Mouse (Mus musculus) kidney, postnatal 25 days (tissue): ENCODE results near the gene Cables2.

ENCODE experiments used
- DNase-seq, 2 experiments: peaks; one replicate each; pipeline ENCODE4 v3.0.0; 2021; ENCODE audit warnings: mixed read lengths in 2 of 2

Gene Cables2

GRCm38 (mm10) chr2:180254436-180255209 is 18.7 kb downstream of the Cables2 start:
- peak in 1 of 2 experiments; percentile 53 for DNase-seq

GRCm38 (mm10) chr2:180251838-180252237 is 21.5 kb downstream of the Cables2 start:
- no peak for DNase-seq

GRCm38 (mm10) chr2:180250930-180251611 is 22.2 kb downstream of the Cables2 start:
- peak; percentile 83 to 84 for DNase-seq

DNA sequence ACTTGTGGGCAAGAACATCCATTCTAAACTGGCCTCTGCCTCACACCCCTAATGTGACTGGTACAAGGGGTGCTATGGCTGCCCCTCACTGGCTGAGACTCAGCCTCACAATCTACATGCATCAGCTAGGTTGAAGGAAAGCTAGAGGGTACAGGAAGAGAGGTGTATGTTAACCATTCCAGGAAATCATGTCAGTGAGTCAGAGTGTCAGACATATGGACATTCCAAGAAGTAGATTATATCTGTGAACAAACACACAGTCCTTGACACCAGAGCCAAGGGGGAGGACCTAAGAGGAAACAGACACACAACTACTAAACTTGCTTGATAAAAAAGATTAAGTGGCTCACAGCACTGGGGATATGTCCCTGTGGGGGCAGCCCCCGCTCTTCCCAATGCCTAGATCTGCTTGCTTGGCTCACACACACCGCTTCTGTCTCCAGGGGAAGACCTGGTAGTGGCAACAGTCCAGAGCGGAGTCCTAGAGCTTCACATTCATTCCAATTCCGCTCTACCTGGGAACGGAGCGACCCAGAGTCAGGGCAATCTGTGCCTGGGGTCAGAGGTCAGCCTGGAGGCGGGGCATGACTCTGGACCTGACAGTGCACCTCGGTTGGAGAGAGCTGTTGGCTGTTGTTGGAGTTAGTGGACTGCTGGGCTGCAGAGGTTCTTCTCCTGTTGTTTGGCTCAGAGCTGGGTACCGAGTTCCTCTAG is 24.2 kb downstream of the Cables2 start:
- DNase-seq, result peak; percentile 45 to 73

DNA sequence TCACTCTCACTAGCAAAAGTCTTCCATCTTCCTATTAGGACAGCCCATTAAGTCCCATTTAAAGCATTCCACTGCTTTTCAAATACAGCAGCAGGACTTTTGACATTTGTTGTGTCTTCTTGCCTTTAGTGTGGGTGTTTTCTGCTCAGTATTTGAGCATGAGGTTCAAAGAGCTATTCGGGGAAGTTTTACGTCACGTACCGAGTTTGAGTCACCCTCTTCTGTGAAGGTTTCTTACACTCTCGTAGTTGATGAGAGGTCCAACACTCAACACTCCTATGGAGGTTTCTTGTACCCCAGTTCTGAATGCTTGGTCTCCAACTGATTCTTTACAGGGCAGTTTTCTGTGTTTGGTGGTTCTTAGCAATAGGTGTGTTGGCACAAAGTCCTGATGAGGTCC is 25.4 kb downstream of the Cables2 start:
- DNase-seq, result no peak

DNA sequence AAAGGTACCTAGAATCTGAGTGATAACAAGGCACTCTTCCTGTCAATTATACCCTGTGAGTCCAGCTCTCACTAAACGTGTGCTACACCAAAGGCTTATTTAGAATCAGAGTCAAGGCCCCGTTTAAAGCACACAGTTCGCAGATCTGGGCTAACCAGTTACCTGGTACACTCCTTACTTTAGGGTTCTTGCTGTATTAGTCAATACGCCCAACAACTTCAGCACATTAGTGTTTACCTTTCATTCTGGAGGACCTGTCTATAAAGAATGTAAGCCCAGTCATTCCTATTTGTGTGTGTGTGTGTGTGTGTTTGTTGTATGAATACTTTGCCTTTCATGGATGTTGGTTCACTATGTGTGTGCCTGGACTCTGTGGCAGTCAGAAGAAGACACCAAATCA is 30.2 kb downstream of the Cables2 start:
- DNase-seq, result no peak

DNA sequence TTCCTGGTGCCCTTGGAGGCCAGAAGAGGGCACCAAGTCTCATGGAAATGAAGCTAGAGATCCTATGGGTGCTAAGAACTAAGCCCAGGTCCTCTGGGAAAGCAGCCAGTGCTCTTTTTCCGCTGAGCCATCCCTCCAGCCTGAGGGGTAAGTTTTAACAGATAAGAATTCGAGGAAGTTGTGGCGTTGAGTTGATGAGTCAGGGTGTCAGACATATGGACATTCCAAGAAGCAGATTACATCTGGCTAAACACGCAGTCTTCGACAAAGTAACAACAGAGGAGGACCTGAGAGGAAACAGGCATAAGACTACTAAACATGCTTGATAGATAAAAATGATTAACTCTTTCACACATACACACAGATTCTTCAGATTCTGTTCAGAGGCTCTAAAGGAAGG is 34.7 kb downstream of the Cables2 start:
- no peak for DNase-seq

GRCm38 (mm10) chr2:180237601-180238345 is 35.5 kb downstream of the Cables2 start:
- DNase-seq, result peak in 1 of 2 experiments; percentile 55

DNA sequence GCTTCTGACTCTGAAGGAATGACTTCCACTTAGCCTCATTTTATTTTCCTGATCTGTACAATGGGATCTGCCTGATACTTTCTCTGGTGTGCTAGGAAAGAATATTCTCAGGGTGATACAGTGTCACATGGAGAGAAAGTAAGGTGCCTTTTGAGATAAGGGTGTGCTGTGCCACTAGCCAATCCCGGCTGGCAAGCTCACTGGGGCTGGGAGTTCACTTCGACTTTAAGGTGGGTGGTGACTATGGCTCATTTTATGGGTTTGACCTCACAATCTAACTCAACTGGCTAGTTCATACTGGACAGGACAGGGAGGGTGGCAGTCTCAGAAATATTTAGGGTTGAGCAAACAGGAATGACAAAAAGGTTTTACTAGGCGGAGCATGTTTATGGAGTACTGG is 36.4 kb downstream of the Cables2 start:
- peak in 1 of 2 experiments; percentile 65 for DNase-seq

- DNase-seq, result peak in 1 of 2 experiments; percentile 41
Observed at GRCm38 (mm10) chr2:180236500-180236899, 36.8 kb downstream of the Cables2 start.

DNA sequence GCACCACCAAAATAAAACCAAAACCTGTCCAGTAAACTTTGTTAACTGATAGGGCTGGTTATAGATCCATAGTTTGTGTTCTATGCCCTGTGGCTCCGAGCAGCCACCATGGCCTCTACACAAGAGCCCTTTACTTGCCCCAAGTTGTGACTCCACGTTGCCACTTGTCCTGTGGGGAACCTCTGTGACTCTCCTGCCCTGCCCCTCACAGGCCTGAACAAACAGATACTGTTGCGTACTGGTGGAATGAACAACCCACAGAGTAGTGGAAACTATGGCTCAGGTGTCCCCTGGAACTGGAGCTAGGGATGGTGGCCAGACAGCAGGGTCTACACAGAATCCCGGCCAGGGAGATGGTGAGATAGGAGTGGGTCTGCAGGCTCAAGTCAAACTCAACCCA is 37.5 kb downstream of the Cables2 start:
- no peak for DNase-seq

DNA sequence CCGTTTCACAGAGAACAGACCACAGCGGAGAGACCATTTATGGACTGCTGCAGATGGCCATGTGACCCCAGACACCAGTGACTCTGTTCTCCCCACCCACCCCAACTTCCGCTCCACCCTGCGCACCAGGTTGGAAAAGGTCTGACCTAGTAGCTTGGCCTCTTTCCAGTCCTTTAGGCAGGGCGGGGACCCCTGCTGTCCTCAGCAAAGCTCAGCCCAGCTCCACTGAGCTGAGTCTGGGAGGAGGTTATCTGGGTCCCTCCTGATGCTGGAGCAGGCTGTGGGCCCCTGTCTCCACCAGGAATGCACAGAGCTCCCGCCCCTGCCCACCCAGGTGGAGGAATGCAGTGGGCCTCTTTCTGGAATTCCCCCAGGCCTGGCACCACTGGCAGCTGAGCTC is 38.3 kb downstream of the Cables2 start:
- DNase-seq, result peak in 1 of 2 experiments; percentile 62

DNA sequence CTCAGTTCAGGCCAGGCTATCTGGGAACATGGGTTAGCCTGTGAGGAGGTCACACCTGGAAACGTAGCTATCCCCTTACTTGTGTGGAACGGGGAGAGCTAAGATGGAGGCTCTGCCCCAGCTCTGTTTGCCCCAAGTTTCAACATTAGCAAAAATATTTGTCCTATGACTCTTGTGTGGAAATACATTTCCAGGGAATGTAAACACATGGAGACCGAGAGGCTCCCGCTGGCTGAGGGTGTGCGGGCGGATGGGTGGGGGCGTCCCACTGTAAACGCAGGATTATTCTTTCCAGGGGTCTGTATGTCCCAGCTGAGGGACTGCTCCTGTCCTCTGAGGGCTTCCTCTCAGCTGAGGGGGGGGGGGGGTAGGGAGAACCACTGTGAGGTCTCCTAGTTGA is 38.9 kb downstream of the Cables2 start:
- no peak for DNase-seq

GRCm38 (mm10) chr2:180233101-180233904 is 40.0 kb downstream of the Cables2 start:
- DNase-seq, result no peak

- DNase-seq, result peak in 1 of 2 experiments; percentile 37
Observed at GRCm38 (mm10) chr2:180230482-180230881, 42.8 kb downstream of the Cables2 start.

DNA sequence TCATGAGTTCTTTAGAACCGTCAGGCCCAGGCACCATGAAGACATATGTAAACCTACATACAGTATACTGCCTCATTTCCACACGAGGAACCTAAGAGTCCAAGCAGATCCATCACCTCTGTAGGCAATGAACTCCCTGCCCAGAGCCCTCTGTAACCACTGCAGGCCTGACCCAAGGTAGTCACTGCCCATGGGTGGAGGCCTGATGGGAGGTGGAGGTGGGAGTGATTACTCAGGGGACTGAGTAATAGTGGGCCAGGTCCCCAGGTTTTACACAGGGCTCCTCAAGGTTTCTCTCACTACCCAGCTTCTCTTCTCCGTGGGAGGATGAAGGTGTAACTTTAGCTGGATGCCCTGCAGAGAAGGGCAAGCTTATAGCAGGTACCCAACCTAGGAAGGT is 44.2 kb downstream of the Cables2 start:
- DNase-seq, result no peak

- DNase-seq, result peak; percentile 77 to 86
Observed at GRCm38 (mm10) chr2:180228592-180228991, 44.7 kb downstream of the Cables2 start.

GRCm38 (mm10) chr2:180228060-180228458 is 45.2 kb downstream of the Cables2 start:
- DNase-seq, result no peak

- peak; percentile 82 to 88 for DNase-seq
Observed at GRCm38 (mm10) chr2:180227262-180228059, 45.8 kb downstream of the Cables2 start.

GRCm38 (mm10) chr2:180225762-180226378 is 47.4 kb downstream of the Cables2 start, which contains the start of gene Lama5:
Gene Lama5 (minus strand): TSS chr2:180225859.
- peak; percentile 83 to 93 for DNase-seq
